In genomic region chr2:32375317-32375940, GRCm38 (mm10) we compare ENCODE assay signal across 13 mouse cellular contexts. TPM values are rescaled to one million over a fixed set of nuclear protein-coding genes. Genes with fewer than 3 reads are reported as not detected.
"Had no signal": no experiment of that assay in that cellular context is flagged by ENCODE, and none has a peak within 500 bp of the region (broad histone marks: within the 10 kb centered on the region; RNA-seq: fewer than 3 reads in every experiment).

No protein-coding gene starts in this region.

- H3K27me3 ChIP-seq: limb, embryonic 13.5 days; neural tube, embryonic 13.5 days had no signal

- H3K9ac ChIP-seq: limb, embryonic 13.5 days; liver, embryonic 14.5 days; midbrain, embryonic 12.5 days; neural tube, embryonic 13.5 days had no signal

- H3K4me1 ChIP-seq: limb, embryonic 13.5 days; midbrain, embryonic 12.5 days; neural tube, embryonic 13.5 days had no signal

- H3K4me3 ChIP-seq: limb, embryonic 13.5 days; midbrain, embryonic 12.5 days; neural tube, embryonic 13.5 days had no signal

- DNase-seq: kidney, adult 11 months; kidney, adult 9 months; kidney, postnatal 36 days; lung, adult 18-20 months; retina, postnatal 1 day; thymus, postnatal 4 days had no signal

- H3K4me2 ChIP-seq: limb, embryonic 13.5 days; midbrain, embryonic 12.5 days; neural tube, embryonic 13.5 days had no signal

- H3K27ac ChIP-seq: kidney, postnatal 0 days; limb, embryonic 13.5 days; liver, embryonic 14.5 days; midbrain, embryonic 12.5 days; neural tube, embryonic 13.5 days had no signal

- H3K9me3 ChIP-seq: limb, embryonic 13.5 days; midbrain, embryonic 12.5 days; neural tube, embryonic 13.5 days had no signal

- ATAC-seq: midbrain, embryonic 16.5 days had no signal

RNA-seq across cellular contexts. Expression of gene Dnm1, which starts 22.3 kb away (rescaled TPM):
- total RNA-seq: megakaryocyte-erythroid progenitor cell, adult 5-6 weeks had no signal
